Mouse (Mus musculus) kidney, embryonic 14.5 days (tissue): ENCODE data around the gene Ptprg. TPM values are rescaled to one million over a fixed set of nuclear protein-coding genes. Genes with fewer than 3 reads are reported as not detected.
A peak's percentile ranks its signal among the peaks of the same experiment; 100 is the strongest.

Experiments
- ATAC-seq: fragments of 200-750 bp; cut with Nextera tagmentation; 2 replicates; pipeline ENCODE4 v1.8.0; 2017; ENCODE audit warnings: moderate number of reproducible peaks, mild to moderate bottlenecking, moderate TSS enrichment, moderate library complexity; ENCODE audit not compliant: low FRiP score, low TSS enrichment
- H3K27ac ChIP-seq: fragments of 300-500 bp; sonication (generic); 2 replicates; pipeline ENCODE4 v1.5.1; 2014; ENCODE audit warnings: low read depth, mild to moderate bottlenecking, low read length, moderate library complexity, mixed read lengths
- H3K27me3 ChIP-seq: fragments of 300-500 bp; sonication (generic); 2 replicates; pipeline ENCODE4 v1.6.1; 2014; ENCODE audit warnings: mild to moderate bottlenecking, low read length; ENCODE audit not compliant: control insufficient read depth, insufficient read depth
- H3K36me3 ChIP-seq: fragments of 300-500 bp; sonication (generic); 2 replicates; pipeline ENCODE4 v1.6.1; 2014; ENCODE audit warnings: low read length, mixed read lengths; ENCODE audit not compliant: control insufficient read depth, insufficient read depth
- H3K4me1 ChIP-seq: fragments of 300-500 bp; sonication (generic); 2 replicates; pipeline ENCODE4 v1.6.1; 2014; ENCODE audit warnings: low read length, mixed read lengths; ENCODE audit not compliant: control insufficient read depth, insufficient read depth
- H3K4me2 ChIP-seq: fragments of 300-500 bp; sonication (generic); replicated peaks from 2 replicates; pipeline ENCODE4 v1.6.1; 2014; ENCODE audit warnings: low read depth, mild to moderate bottlenecking, low read length
- H3K4me3 ChIP-seq: fragments of 300-500 bp; sonication (generic); 2 replicates; pipeline ENCODE4 v1.5.1; 2014; ENCODE audit warnings: mild to moderate bottlenecking, low read length
- H3K9ac ChIP-seq: fragments of 300-500 bp; sonication (generic); 2 replicates; pipeline ENCODE4 v1.6.1; 2014; ENCODE audit warnings: low read depth, mild to moderate bottlenecking, low read length, moderate library complexity
- H3K9me3 ChIP-seq: fragments of 300-500 bp; sonication (generic); 2 replicates; pipeline ENCODE4 v1.6.1; 2016; ENCODE audit warnings: low read length; ENCODE audit not compliant: control insufficient read depth
- WGBS: fragments of 180-500 bp; shearing (Covaris S2); extraction: QIAGEN DNeasy Blood & Tissue Kit; methylation state at CpG from one replicate; pipeline ENCODE4 v1.1.7; 2014; 5-methylcytosine and 5-hydroxymethylcytosine counted together
- polyA plus RNA-seq: library from polyadenylated mRNA; unstranded; fragments of >200 nt; fragmentation: Nextera tagmentation; extraction: Ambion mirVana; gene quantifications from 2 replicates; pipeline ENCODE4 v1.2.1, GENCODE M21; 2014

Gene Ptprg
- polyA plus RNA-seq, 1 experiment from 2014 or later = 44.3 TPM

DNA sequence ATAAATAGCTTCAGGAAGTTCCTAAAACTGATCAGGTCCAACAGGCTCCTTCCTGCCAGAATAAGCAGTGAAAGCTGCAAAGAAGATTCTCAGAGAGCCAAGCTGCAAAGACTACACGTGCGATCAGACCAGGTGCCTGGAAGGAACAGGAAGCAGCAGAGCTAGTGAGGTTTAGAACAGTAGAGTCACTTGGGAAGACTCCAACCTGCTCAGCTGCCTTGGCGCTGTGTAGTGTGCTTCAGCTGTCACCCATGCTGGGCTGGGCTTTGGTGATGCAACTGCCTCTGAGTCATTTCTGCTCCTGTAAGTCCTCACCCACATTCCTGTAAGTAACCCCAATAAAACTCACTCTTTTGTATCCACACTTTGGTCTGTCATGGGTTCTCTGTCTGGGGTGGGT lies 87.7 kb downstream of the Ptprg start:
- Histone ChIP-seq H3K4me3 (no peak overlapping the region), H3K4me1 (no peaks in the 10 kb centered on the region), H3K9ac (no peak overlapping the region), H3K36me3 (no peaks in the 10 kb centered on the region), H3K9me3 (no peaks in the 10 kb centered on the region), H3K27ac (no peak overlapping the region), H3K27me3 (no peaks in the 10 kb centered on the region), H3K4me2 (no peak overlapping the region)
- ATAC-seq = no peak
- WGBS = 87% methylated on average over 3 of the region's 3 CpGs

DNA sequence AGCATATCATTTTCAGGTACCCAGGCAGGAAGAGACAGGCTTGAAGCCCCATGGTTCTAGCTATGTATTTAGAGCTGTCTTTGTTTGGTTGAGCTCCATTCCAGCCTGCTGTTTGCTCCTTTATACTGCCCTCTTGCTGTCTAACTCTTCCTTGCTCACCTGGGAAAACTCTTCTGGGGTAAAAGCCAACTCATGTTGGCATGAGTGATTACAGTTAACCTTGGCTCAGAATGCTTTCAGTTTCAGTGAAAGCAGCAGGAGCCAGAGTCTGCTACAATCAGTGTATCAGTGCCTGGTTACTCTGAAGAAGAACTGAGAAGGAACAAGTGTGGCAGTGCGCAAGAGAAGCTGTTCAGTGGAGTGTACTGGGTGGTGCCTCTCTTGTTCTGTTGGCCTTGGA lies 89.6 kb downstream of the Ptprg start:
- H3K27me3 ChIP-seq = no peaks in the 10 kb centered on the region
- H3K4me1 ChIP-seq = no peaks in the 10 kb centered on the region
- no peak overlapping the region for H3K9ac ChIP-seq
- ATAC-seq = no peak
- H3K27ac ChIP-seq = no peak overlapping the region
- H3K4me2 ChIP-seq = no peak overlapping the region
- no peaks in the 10 kb centered on the region for H3K36me3 ChIP-seq
- no peaks in the 10 kb centered on the region for H3K9me3 ChIP-seq
- no peak overlapping the region for H3K4me3 ChIP-seq
- 90% methylated on average over 1 of the region's 1 CpGs for WGBS

- H3K36me3 ChIP-seq = no peaks in the 10 kb centered on the region
- no peaks in the 10 kb centered on the region for H3K27me3 ChIP-seq
- H3K4me3 ChIP-seq = no peak overlapping the region
- H3K9ac ChIP-seq = no peak overlapping the region
- no peaks in the 10 kb centered on the region; the same call in 1 of the 2 replicates for H3K4me1 ChIP-seq
- no peak for ATAC-seq
- H3K9me3 ChIP-seq = no peaks in the 10 kb centered on the region
- no peak overlapping the region for H3K27ac ChIP-seq
- H3K4me2 ChIP-seq = no peak overlapping the region
- WGBS = 44% methylated on average over 6 of the region's 6 CpGs
Measured at GRCm38 (mm10) chr14:11657374-11657773, 104.0 kb downstream of the Ptprg start.

- H3K9ac ChIP-seq = no peak overlapping the region
- no peaks in the 10 kb centered on the region for H3K36me3 ChIP-seq
- H3K4me2 ChIP-seq = no peak overlapping the region
- H3K27me3 ChIP-seq = no peaks in the 10 kb centered on the region
- 27% methylated on average over 11 of the region's 11 CpGs for WGBS
- no peaks in the 10 kb centered on the region for H3K9me3 ChIP-seq
- no peak overlapping the region for H3K4me3 ChIP-seq
- H3K4me1 ChIP-seq = 0 out of 2 replicates have a peak, but pooled peaks cover 16% of the 10 kb centered on the region
- no peak overlapping the region for H3K27ac ChIP-seq
- no peak for ATAC-seq
Measured at GRCm38 (mm10) chr14:11663661-11664215, 110.4 kb downstream of the Ptprg start.

- Histone ChIP-seq H3K9me3 (no peaks in the 10 kb centered on the region), H3K4me3 (no peak overlapping the region), H3K9ac (no peak overlapping the region), H3K27ac (no peak overlapping the region), H3K36me3 (no peaks in the 10 kb centered on the region), H3K4me1 (0 out of 2 replicates have a peak, but pooled peaks cover 16% of the 10 kb centered on the region), H3K4me2 (no peak overlapping the region), H3K27me3 (no peaks in the 10 kb centered on the region)
- ATAC-seq = no peak
- WGBS = 41% methylated on average over 9 of the region's 9 CpGs
Measured at GRCm38 (mm10) chr14:11664302-11664701, 111.0 kb downstream of the Ptprg start.

GRCm38 (mm10) chr14:11665046-11665445 lies 111.7 kb downstream of the Ptprg start:
- Histone ChIP-seq H3K9me3 (no peaks in the 10 kb centered on the region), H3K9ac (no peak overlapping the region), H3K27ac (no peak overlapping the region), H3K4me2 (no peak overlapping the region), H3K36me3 (no peaks in the 10 kb centered on the region), H3K27me3 (no peaks in the 10 kb centered on the region), H3K4me3 (no peak overlapping the region), H3K4me1 (0 out of 2 replicates have a peak, but pooled peaks cover 16% of the 10 kb centered on the region)
- no peak for ATAC-seq
- 83% methylated on average over 7 of the region's 7 CpGs for WGBS

GRCm38 (mm10) chr14:11667762-11668161 lies 114.4 kb downstream of the Ptprg start:
- Histone ChIP-seq H3K9me3 (no peaks in the 10 kb centered on the region), H3K27ac (no peak overlapping the region), H3K36me3 (no peaks in the 10 kb centered on the region), H3K9ac (no peak overlapping the region), H3K4me2 (no peak overlapping the region), H3K27me3 (no peaks in the 10 kb centered on the region), H3K4me1 (0 out of 2 replicates have a peak, but pooled peaks cover 18% of the 10 kb centered on the region), H3K4me3 (no peak overlapping the region)
- ATAC-seq = peak; percentile 25; the same call in 1 of the 2 replicates
- 20% methylated on average over 3 of the region's 3 CpGs for WGBS

GRCm38 (mm10) chr14:11670847-11671246 lies 117.5 kb downstream of the Ptprg start:
- no peak overlapping the region for H3K9ac ChIP-seq
- H3K4me2 ChIP-seq = no peak overlapping the region
- 24% methylated on average over 6 of the region's 6 CpGs for WGBS
- no peak overlapping the region for H3K4me3 ChIP-seq
- ATAC-seq = no peak
- H3K9me3 ChIP-seq = no peaks in the 10 kb centered on the region
- 0 out of 2 replicates have a peak, but pooled peaks cover 5% of the 10 kb centered on the region for H3K4me1 ChIP-seq
- H3K36me3 ChIP-seq = no peaks in the 10 kb centered on the region
- no peak overlapping the region for H3K27ac ChIP-seq
- no peaks in the 10 kb centered on the region for H3K27me3 ChIP-seq

GRCm38 (mm10) chr14:11672981-11673547 lies 119.7 kb downstream of the Ptprg start:
- Histone ChIP-seq H3K4me2 (no peak overlapping the region), H3K36me3 (no peaks in the 10 kb centered on the region), H3K9me3 (no peaks in the 10 kb centered on the region), H3K4me3 (no peak overlapping the region), H3K27ac (no peak overlapping the region), H3K27me3 (no peaks in the 10 kb centered on the region), H3K9ac (no peak overlapping the region), H3K4me1 (0 out of 2 replicates have a peak, but pooled peaks cover 3% of the 10 kb centered on the region)
- 72% methylated on average over 3 of the region's 3 CpGs for WGBS
- no peak for ATAC-seq
